Mouse (Mus musculus): ENCODE data around the gene Slc12a4. TPM values are rescaled to one million over a fixed set of nuclear protein-coding genes. Genes with fewer than 3 reads are reported as not detected.

Gene Slc12a4
- total RNA-seq, 4 experiments from 2014 or later: 19.4 to 24.7 (median 22.1) TPM

DNA sequence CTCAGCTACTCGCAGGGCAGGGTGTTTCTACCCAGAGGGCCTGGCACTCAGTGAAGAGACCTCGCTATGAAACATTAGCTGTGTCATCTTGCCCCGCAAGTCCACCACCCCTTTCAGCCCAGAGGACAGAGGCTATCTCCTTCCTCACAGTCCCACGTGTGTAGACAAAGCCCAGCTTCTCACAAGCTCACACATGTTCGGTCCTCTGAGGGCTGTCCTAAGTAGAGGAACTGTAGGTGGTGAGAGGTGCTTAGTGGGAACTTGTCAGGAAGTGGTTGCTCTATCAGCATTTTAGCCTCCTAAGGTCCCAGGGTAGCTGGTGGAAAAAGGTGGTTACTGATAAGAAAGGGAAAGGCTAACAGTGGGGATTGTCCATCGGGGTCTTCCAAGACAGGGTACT lies 30.8 kb downstream of the Slc12a4 start:
- no peak for DNase-seq (ENCODE audit: low spot score in 2 of 2)

DNA sequence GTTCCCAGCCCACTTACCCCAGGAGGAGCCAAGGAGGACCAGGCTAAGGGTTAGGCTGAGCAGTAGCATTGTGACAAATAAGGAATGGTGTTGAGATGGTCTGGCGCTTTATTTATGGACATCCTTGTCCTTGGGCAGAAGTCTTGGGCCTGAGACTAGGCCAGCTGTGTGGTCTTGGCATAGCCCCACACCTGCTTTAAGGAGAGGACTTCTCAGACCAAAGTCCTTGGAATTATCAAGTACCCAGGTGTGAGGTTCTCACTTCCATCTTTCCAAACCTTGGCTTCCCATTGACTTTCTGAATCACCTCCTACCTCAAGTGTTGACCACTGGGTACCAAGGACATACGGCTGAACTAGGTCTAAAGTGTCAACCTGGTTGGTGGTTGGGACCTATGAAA lies 32.1 kb downstream of the Slc12a4 start, which contains the start of gene Ctrl:
Gene Ctrl, minus strand, starts transcription at position 101 of the 400 bp plus-strand sequence.
- DNase-seq (ENCODE audit: low spot score in 2 of 2): no peak

DNA sequence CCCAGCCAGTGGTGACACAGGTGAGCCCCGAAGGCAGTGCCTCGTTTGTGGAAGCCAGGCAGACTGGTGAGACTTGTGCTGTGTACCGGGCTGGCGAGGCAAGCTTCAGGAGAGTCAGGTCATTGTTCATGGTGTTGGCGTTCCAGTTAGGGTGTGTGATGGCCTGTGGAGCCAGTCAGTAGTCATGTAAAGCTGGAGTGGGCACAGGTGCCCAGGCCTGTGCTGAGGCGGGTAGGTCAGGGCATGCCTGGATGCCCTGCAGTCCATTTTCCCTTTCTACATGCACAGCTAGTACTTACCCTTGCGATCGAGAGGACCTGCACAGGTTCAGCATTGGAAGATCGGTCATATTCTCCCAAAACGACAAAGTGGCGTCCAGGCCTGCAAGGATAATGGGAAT lies 33.4 kb downstream of the Slc12a4 start:
- no peak for DNase-seq (ENCODE audit: low spot score in 2 of 2)

DNA sequence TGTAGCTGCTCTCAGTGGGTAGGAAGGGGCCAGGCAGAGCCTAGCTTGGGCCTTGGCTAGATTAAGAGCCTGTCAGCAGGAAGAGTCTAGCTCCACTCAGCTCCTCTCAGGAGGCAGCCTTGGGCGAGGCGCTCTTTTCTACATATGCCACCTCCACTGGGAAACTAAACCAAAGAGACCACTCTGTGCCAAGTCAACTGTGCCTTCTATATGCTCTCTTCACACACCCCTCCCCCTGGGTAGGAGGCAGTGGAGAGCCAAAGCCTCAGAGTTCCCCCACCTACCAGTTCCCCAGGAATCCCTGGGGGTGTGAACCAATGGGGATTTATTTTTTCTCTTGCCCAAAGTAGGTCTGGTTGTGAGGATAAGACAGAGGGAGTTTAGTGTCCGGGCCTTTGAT lies 34.6 kb downstream of the Slc12a4 start:
- DNase-seq (ENCODE audit: low spot score in 2 of 2): no peak

DNA sequence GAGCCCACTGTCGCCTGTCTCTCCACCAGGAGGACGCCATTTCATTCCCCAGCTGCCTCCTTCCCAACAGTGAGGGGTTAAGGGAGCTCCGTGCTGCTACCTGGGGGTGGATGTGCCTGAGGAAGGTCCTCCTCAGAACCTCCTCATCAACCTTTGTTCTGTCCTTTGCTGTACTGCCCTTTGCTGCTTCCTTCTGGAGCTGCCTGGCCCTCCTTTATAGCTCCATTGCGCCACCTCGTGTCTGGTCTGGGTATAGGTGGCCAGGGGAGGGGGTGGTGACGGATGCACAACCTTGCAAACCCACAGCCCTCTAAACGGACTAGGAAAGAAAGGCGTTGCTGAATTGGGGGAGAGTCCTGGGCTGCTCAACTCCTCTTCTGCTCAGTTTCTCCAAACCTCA lies 35.3 kb downstream of the Slc12a4 start:
- peak in 1 of 2 experiments; percentile 74 for DNase-seq (ENCODE audit: low spot score in 2 of 2)

DNA sequence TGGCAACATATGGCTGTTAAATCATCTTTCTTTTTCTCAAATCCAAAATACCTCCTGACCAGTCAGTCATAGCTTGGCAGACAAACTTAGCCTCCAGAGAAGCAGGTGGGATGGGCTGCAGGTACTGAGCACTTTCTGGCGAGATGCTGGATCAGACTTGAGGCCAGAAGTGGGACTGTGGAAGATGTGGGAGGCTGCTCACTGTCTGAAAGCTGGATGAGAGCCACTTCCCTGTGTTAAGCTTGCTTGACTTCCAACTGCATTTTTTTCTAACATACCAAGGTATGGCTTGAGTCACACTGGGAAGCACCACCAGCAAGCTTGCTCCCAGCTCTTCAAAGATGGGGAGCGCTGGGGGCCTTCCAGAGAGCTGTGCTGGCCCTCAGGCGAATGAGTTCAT lies 40.8 kb downstream of the Slc12a4 start:
- no peak for DNase-seq (ENCODE audit: low spot score in 2 of 2)

DNA sequence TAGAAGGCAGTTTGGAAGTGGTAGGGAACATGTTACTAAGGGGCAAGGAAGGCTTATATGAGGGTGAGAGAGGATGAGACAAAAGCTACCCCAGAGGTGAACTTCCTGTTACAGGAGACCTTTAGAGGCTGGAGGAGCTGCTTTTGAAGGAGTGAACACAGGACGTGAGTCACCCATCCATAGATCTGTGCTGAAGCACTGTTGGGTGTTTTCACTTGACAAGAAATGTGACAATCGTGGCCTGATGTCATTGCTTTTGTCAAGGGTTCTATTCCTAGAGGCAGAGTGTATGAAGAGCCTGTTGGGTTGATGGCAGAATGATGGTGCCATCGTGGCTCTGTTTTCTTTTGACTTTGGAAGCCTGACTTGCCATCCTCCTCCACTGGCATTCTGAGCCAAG lies 46.5 kb downstream of the Slc12a4 start:
- DNase-seq (ENCODE audit: low spot score in 2 of 2): no peak

DNA sequence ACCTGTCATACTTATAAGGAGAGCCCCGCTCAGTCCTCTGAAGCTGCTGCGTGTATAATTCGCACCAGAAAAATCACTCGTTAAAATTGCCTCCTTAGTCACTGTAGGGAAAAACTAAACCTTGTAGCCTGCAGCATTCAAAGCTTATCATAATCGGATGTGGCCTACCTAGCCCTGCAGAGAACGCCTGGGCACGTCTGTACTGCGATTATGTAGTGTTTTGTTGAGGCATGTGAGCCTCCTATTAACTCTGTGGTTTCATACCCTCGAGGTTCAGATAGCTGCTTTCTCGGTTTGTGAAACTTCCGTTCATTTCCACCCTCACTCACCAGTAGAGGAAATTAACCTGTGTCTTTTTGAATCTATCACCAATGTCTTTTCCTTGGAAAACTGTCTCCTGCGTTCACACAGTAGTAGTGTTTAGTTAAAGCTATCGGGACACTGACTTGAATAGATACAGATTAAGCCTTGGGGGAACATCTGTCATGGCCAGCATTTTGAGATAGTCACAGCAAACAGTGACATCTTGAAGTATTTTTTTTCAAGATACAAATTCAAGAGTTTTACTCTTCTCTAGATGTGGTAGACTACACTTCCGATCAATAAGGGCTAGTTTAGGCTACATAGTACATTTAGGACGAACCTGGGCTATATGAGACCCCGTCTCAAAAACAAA lies 64.8 kb downstream of the Slc12a4 start:
- no peak for DNase-seq (ENCODE audit: low spot score in 2 of 2)

DNA sequence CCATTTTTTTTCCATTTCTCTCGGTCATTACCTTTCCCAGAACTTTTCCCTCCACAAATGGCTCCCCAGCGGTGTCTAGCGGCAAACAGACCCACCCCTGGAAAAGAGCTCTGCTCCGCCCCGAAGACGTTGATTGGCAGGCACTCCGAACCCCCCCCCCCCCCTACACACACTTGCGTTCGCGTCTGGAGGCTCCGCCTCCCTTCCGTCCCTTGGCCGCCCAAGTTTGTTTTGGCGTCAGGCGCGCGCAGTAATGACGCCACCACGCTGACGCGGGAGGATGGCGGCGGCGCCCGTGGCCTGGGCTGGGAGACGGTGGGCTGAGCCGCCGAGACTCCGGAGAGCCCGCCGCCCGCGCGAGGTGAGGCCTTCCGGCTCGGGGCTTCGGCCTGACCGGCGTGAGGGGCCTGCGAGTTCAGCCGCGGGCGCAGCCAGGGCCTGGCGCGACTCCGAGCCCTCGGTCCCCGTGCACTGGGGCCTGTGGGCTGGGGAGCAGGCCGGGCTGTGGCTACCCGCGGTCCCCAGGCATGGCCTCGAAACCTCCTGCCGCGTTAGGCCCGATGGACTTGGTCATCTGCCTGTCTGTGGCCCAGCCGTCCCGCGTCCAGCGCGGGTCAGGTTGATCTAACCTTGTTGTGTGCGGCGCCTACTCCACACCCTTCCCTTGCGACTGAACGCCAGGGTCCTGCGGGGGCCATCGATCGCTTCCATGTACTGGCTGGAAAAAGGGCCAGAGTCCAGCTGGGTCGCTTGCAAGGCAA lies 65.5 kb downstream of the Slc12a4 start, which contains the start of gene Pskh1:
Gene Pskh1, plus strand, starts transcription at position 262 of the 761 bp plus-strand sequence.
- DNase-seq (ENCODE audit: low spot score in 2 of 2): peak; percentile 85 to 90

DNA sequence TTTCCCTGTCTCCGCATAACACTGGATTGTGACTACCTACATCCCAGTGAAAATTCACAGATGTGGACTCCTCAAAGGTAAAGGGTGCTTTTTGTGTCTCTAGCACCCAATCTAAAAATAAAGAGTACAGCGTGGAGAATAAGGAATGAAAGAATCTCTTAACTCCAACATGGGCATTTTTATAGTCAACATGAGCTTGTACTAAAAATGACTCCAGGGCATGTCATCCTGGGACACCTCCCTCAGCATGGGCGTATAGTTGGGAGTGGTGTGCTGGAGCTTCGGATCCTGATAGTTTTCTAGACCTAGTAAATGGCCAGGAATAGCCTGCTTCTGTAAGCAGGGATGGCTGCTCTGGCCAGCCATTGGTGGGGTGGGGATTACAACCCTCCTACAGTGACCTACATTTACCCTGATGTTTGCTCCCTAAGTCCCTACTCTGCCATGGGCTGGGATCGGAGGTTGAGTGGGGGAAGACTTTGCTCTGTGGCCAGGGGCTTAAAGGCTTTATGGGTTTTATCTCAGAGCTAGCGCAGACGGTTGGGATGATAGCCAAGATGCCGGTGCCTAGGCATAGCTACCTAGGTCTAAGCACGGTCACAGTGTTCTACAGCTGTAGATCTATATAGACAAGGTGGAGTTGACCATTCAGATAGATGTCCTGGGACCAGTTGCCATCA lies 68.0 kb downstream of the Slc12a4 start:
- DNase-seq (ENCODE audit: low spot score in 2 of 2): no peak

Small RNAs within 50 kb of the gene (microRNA-seq; reads per million reads assigned to microRNA genes)
- 0 to 0.25 reads per million in 2 experiments for gene Mir7074

Other genes starting within 250 kb of the Slc12a4 start
- 10 to 100 TPM; 17.8 to 21.3 (median 19.8) TPM for gene Gfod2, start 207.4 kb downstream of the Slc12a4 start, total RNA-seq (2022)
- gene Ranbp10, start 138.7 kb downstream of the Slc12a4 start, total RNA-seq (2022): 10 to 100 TPM; 24.0 to 28.4 (median 26.2) TPM
- under 1 TPM in 3 of 4 experiments, not detected in 1; 0.18 to 0.49 (median 0.31) TPM for gene Tsnaxip1, start 138.4 kb downstream of the Slc12a4 start, total RNA-seq (2022)
- gene Cenpt, start 112.8 kb downstream of the Slc12a4 start, total RNA-seq (2022): 10 to 100 TPM; 11.6 to 18.5 (median 14.0) TPM
- 10 to 100 TPM; 36.4 to 39.7 (median 38.3) TPM for gene Thap11, start 111.0 kb downstream of the Slc12a4 start, total RNA-seq (2022)
- 10 to 100 TPM; 12.8 to 36.2 (median 22.6) TPM for gene Nutf2, start 105.5 kb downstream of the Slc12a4 start, total RNA-seq (2022)
- 10 to 100 TPM; 65.0 to 72.8 (median 69.3) TPM for gene Edc4, start 85.2 kb downstream of the Slc12a4 start, total RNA-seq (2022)
- 1 to 10 TPM in 2 of 4 experiments, under 1 TPM in 1, not detected in 1; 0.92 to 2.9 (median 2.7) TPM for gene Nrn1l, start 72.5 kb downstream of the Slc12a4 start, total RNA-seq (2022)
- gene Pskh1, start 65.7 kb downstream of the Slc12a4 start, total RNA-seq (2022): 1 to 10 TPM; 7.5 to 9.6 (median 9.1) TPM
- 1 to 10 TPM in 1 of 4 experiments, under 1 TPM in 3; 0.74 to 2.0 (median 0.82) TPM for gene Ctrl, start 32.2 kb downstream of the Slc12a4 start, total RNA-seq (2022)
- gene Psmb10, start 27.7 kb downstream of the Slc12a4 start, total RNA-seq (2022): 10 to 100 TPM; 59.9 to 90.3 (median 75.5) TPM
- gene Lcat, start 22.7 kb downstream of the Slc12a4 start, total RNA-seq (2022): 10 to 100 TPM; 30.9 to 47.5 (median 35.4) TPM
- not detected for gene Dpep3, start 13.3 kb upstream of the Slc12a4 start, total RNA-seq (2022)
- 10 to 100 TPM; 20.5 to 23.4 (median 21.8) TPM for gene Dus2, start 25.2 kb upstream of the Slc12a4 start, total RNA-seq (2022)
- gene Dpep2nb, start 39.9 kb upstream of the Slc12a4 start, total RNA-seq (2022): not detected
- gene Ddx28, start 45.8 kb upstream of the Slc12a4 start, total RNA-seq (2022): 10 to 100 TPM; 12.9 to 15.3 (median 13.6) TPM
- gene Nfatc3, start 92.7 kb upstream of the Slc12a4 start, total RNA-seq (2022): 10 to 100 TPM; 13.0 to 14.3 (median 14.0) TPM
- gene Esrp2, start 170.9 kb upstream of the Slc12a4 start, total RNA-seq (2022): under 1 TPM in 2 of 4 experiments, not detected in 2; 0.09 to 0.43 TPM
- gene Pla2g15, start 184.3 kb upstream of the Slc12a4 start, total RNA-seq (2022): 10 to 100 TPM; 28.2 to 36.0 (median 29.8) TPM
- 10 to 100 TPM; 22.3 to 31.9 (median 27.5) TPM for gene Slc7a6, start 202.8 kb upstream of the Slc12a4 start, total RNA-seq (2022)
- gene Slc7a6os, start 244.8 kb upstream of the Slc12a4 start, total RNA-seq (2022): 10 to 100 TPM; 22.2 to 29.7 (median 26.8) TPM
- gene Prmt7, start 244.8 kb upstream of the Slc12a4 start, total RNA-seq (2022): 10 to 100 TPM; 32.8 to 43.7 (median 36.4) TPM